8 mouse cellular contexts compared by ENCODE assay signal in genomic region chr17:35003022-35003838, GRCm38 (mm10). TPM values are rescaled to one million over a fixed set of nuclear protein-coding genes. Genes with fewer than 3 reads are reported as not detected.
DNase-seq lines count a peak whose midpoint lies in the region; ATAC-seq and TF ChIP-seq lines count a peak whose summit lies in the region.

No protein-coding gene starts in this region.

- peak overlapping the region; percentile 98 for H3K4me2 ChIP-seq in liver, embryonic 11.5 days
- H3K4me2 ChIP-seq in hindbrain, postnatal 0 days (ENCODE audit: low read depth, low read length) = peak overlapping the region; percentile 92

- H3K9ac ChIP-seq in liver, embryonic 11.5 days (ENCODE audit: low read depth, low read length) = peak overlapping the region; percentile 99
- peak overlapping the region; percentile 70; the same call in 1 of the 2 replicates for H3K9ac ChIP-seq in hindbrain, postnatal 0 days (replicated peaks; ENCODE audit: low read length)

- peak overlapping the region; percentile 98 for H3K4me3 ChIP-seq in liver, embryonic 11.5 days (ENCODE audit: low read depth, low read length)
- H3K4me3 ChIP-seq in embryonic facial prominence, embryonic 10.5 days = peak overlapping the region; percentile 97
- H3K4me3 ChIP-seq in hindbrain, postnatal 0 days (ENCODE audit: low read length) = no peak overlapping the region

- H3K4me1 ChIP-seq in liver, embryonic 11.5 days (replicated peaks; ENCODE audit: control insufficient read depth, insufficient read depth, low read length) = peaks cover 36% of the 10 kb centered on the region
- H3K4me1 ChIP-seq in embryonic facial prominence, embryonic 10.5 days = peaks cover 46% of the 10 kb centered on the region
- H3K4me1 ChIP-seq in hindbrain, postnatal 0 days (ENCODE audit: insufficient read depth, low read length) = peaks cover 6% of the 10 kb centered on the region

- ATAC-seq in liver, embryonic 11.5 days (replicated peaks; ENCODE audit: low FRiP score) = no peak
- no peak for ATAC-seq in hindbrain, postnatal 0 days
- ATAC-seq in monocyte, adult 5-6 weeks (replicated peaks; ENCODE audit: insufficient number of reproducible peaks, low FRiP score, low TSS enrichment, poor library complexity, severe bottlenecking) = peak; percentile 29; the same call in 1 of the 2 replicates

- WGBS in liver, embryonic 11.5 days = 52% methylated on average over 9 of the region's 9 CpGs
- 72% methylated on average over 9 of the region's 9 CpGs for WGBS in embryonic facial prominence, embryonic 10.5 days
- WGBS in hindbrain, postnatal 0 days = 73% methylated on average over 9 of the region's 9 CpGs

- no peaks in the 10 kb centered on the region for H3K27me3 ChIP-seq in liver, embryonic 11.5 days (replicated peaks; ENCODE audit: control insufficient read depth, insufficient read depth, low read length)
- H3K27me3 ChIP-seq in embryonic facial prominence, embryonic 10.5 days (replicated peaks; ENCODE audit: low read depth, poor library complexity, severe bottlenecking) = no peaks in the 10 kb centered on the region
- no peaks in the 10 kb centered on the region for H3K27me3 ChIP-seq in hindbrain, postnatal 0 days (ENCODE audit: insufficient read depth, low read length)

- H3K9me3 ChIP-seq in liver, embryonic 11.5 days (ENCODE audit: control insufficient read depth, low read length) = no peaks in the 10 kb centered on the region
- no peaks in the 10 kb centered on the region for H3K9me3 ChIP-seq in embryonic facial prominence, embryonic 10.5 days
- H3K9me3 ChIP-seq in hindbrain, postnatal 0 days (ENCODE audit: low read length) = no peaks in the 10 kb centered on the region

- no peak for TF ChIP-seq CTCF in hindbrain, postnatal 0 days (IDR thresholded peaks at IDR 0.05; ENCODE audit: low read depth)

- peak overlapping the region; percentile 99 for H3K27ac ChIP-seq in liver, embryonic 11.5 days (ENCODE audit: low read depth, low read length)
- no peak overlapping the region for H3K27ac ChIP-seq in embryonic facial prominence, embryonic 10.5 days (replicated peaks)
- H3K27ac ChIP-seq in hindbrain, postnatal 0 days = 0 out of 2 replicates have a peak overlapping the region, but pooled peaks have one; percentile 7

- no peak for DNase-seq in liver, embryonic 11.5 days (ENCODE audit: low spot score)
- DNase-seq in liver = no peak
- no peak for DNase-seq in embryonic facial prominence, embryonic 10.5 days (ENCODE audit: low spot score)
- no peak for DNase-seq in hindbrain, postnatal 0 days (ENCODE audit: low spot score)
- no peak for DNase-seq in spleen, postnatal 14 days (ENCODE audit: low spot score in 2 of 2)
- DNase-seq in yolk sac, embryonic 10.5 days (ENCODE audit: low spot score) = no peak
- DNase-seq in adrenal gland, postnatal 25 days = no peak

- H3K36me3 ChIP-seq in liver, embryonic 11.5 days (ENCODE audit: control insufficient read depth, insufficient read depth, low read length) = peaks cover 53% of the 10 kb centered on the region
- peaks cover 65% of the 10 kb centered on the region for H3K36me3 ChIP-seq in embryonic facial prominence, embryonic 10.5 days (replicated peaks)
- peaks cover 16% of the 10 kb centered on the region for H3K36me3 ChIP-seq in hindbrain, postnatal 0 days (ENCODE audit: insufficient read depth, low read length)

RNA-seq across cellular contexts. Expression of gene Vars, which starts 2.4 kb away (rescaled TPM):
- 234 and 245 TPM in 2 replicates for polyA plus RNA-seq in liver, embryonic 11.5 days (2014; fragmentation: Nextera tagmentation; extraction: Ambion mirVana)
- 197 and 223 TPM in 2 replicates for polyA plus RNA-seq in embryonic facial prominence, embryonic 10.5 days (2016; fragmentation: Nextera tagmentation; extraction: Ambion mirVana)
- total RNA-seq in hindbrain, postnatal 0 days (2014; rRNA removed) = 128 TPM in 2 replicates
- 39.9 and 41.7 TPM in 2 replicates for polyA plus RNA-seq in hindbrain, postnatal 0 days (2015; fragmentation: Nextera tagmentation; extraction: Ambion mirVana)
- total RNA-seq in monocyte, adult 5-6 weeks (2017) = 89.9 to 126 TPM (median 116 TPM) in 3 replicates
- total RNA-seq in adrenal gland, postnatal 25 days (2021) = 62.4 and 64.8 TPM in 2 replicates

RNA-seq across cellular contexts. Expression of gene Vwa7, which starts 13.1 kb away (rescaled TPM):
- 0.16 TPM in 2 replicates for polyA plus RNA-seq in liver, embryonic 11.5 days (2014; fragmentation: Nextera tagmentation; extraction: Ambion mirVana)
- polyA plus RNA-seq in embryonic facial prominence, embryonic 10.5 days (2016; fragmentation: Nextera tagmentation; extraction: Ambion mirVana) = 0.18 and 0.21 TPM in 2 replicates
- total RNA-seq in hindbrain, postnatal 0 days (2014; rRNA removed) = 0.68 and 1.2 TPM in 2 replicates
- polyA plus RNA-seq in hindbrain, postnatal 0 days (2015; fragmentation: Nextera tagmentation; extraction: Ambion mirVana) = 0.11 and 0.18 TPM in 2 replicates
- total RNA-seq in monocyte, adult 5-6 weeks (2017) = not detected in 3 replicates
- total RNA-seq in adrenal gland, postnatal 25 days (2021) = 0.57 and 0.97 TPM in 2 replicates

RNA-seq across cellular contexts. Expression of gene Lsm2, which starts 21.6 kb away (rescaled TPM):
- 304 and 315 TPM in 2 replicates for polyA plus RNA-seq in liver, embryonic 11.5 days (2014; fragmentation: Nextera tagmentation; extraction: Ambion mirVana)
- polyA plus RNA-seq in embryonic facial prominence, embryonic 10.5 days (2016; fragmentation: Nextera tagmentation; extraction: Ambion mirVana) = 339 and 361 TPM in 2 replicates
- 35.5 and 43.1 TPM in 2 replicates for total RNA-seq in hindbrain, postnatal 0 days (2014; rRNA removed)
- polyA plus RNA-seq in hindbrain, postnatal 0 days (2015; fragmentation: Nextera tagmentation; extraction: Ambion mirVana) = 106 and 110 TPM in 2 replicates
- 9.3 to 13.9 TPM (median 10.6 TPM) in 3 replicates for total RNA-seq in monocyte, adult 5-6 weeks (2017)
- 39.6 and 51.2 TPM in 2 replicates for total RNA-seq in adrenal gland, postnatal 25 days (2021)

RNA-seq across cellular contexts. Expression of gene Sapcd1, which starts 24.6 kb away (rescaled TPM):
- polyA plus RNA-seq in liver, embryonic 11.5 days (2014; fragmentation: Nextera tagmentation; extraction: Ambion mirVana) = 6.9 and 8.5 TPM in 2 replicates
- 4.2 and 5.6 TPM in 2 replicates for polyA plus RNA-seq in embryonic facial prominence, embryonic 10.5 days (2016; fragmentation: Nextera tagmentation; extraction: Ambion mirVana)
- total RNA-seq in hindbrain, postnatal 0 days (2014; rRNA removed) = 0.65 and 2.1 TPM in 2 replicates
- polyA plus RNA-seq in hindbrain, postnatal 0 days (2015; fragmentation: Nextera tagmentation; extraction: Ambion mirVana) = 2.4 and 2.7 TPM in 2 replicates
- total RNA-seq in monocyte, adult 5-6 weeks (2017) = 1.2 TPM in 1 of 3 replicates, not detected in the others
- total RNA-seq in adrenal gland, postnatal 25 days (2021) = 0.61 TPM in 1 of 2 replicates, not detected in the other

RNA-seq across cellular contexts. Expression of gene Hspa1l, which starts 30.7 kb away (rescaled TPM):
- 0.66 and 1.5 TPM in 2 replicates for polyA plus RNA-seq in liver, embryonic 11.5 days (2014; fragmentation: Nextera tagmentation; extraction: Ambion mirVana)
- polyA plus RNA-seq in embryonic facial prominence, embryonic 10.5 days (2016; fragmentation: Nextera tagmentation; extraction: Ambion mirVana) = 1.1 TPM in 2 replicates
- 0.99 and 1.4 TPM in 2 replicates for total RNA-seq in hindbrain, postnatal 0 days (2014; rRNA removed)
- polyA plus RNA-seq in hindbrain, postnatal 0 days (2015; fragmentation: Nextera tagmentation; extraction: Ambion mirVana) = 0.76 TPM in 2 replicates
- total RNA-seq in monocyte, adult 5-6 weeks (2017) = 1.1 to 1.7 TPM in 2 of 3 replicates, not detected in the other
- total RNA-seq in adrenal gland, postnatal 25 days (2021) = 0.27 TPM in 1 of 2 replicates, not detected in the other
